Mouse (Mus musculus): ENCODE data around the gene Itgad. TPM values are rescaled to one million over a fixed set of nuclear protein-coding genes. Genes with fewer than 3 reads are reported as not detected.

The Itgad gene
- polyA plus RNA-seq, 1 experiment: 0.56 TPM

GRCm38 (mm10) chr7:128256783-128257334 is 102.7 kb downstream of the Itgad start:
- no peak for DNase-seq
- Histone ChIP-seq H3K4me1 (ENCODE audit: control insufficient read depth, insufficient read depth, low read length) (peaks cover 9% of the 10 kb centered on the region), H3K4me3 (replicated peaks; ENCODE audit: extremely low read depth, low read depth, low read length) (no peak overlapping the region)
- no peak for TF ChIP-seq CTCF (IDR thresholded peaks at IDR 0.05; ENCODE audit: insufficient read depth, low read length)
- TF ChIP-seq POLR2A (IDR thresholded peaks at IDR 0.05; ENCODE audit: borderline replicate concordance, extremely low read depth, low read depth, low read length): no peak
- WGBS: 18% methylated on average over 5 of the region's 5 CpGs

DNA sequence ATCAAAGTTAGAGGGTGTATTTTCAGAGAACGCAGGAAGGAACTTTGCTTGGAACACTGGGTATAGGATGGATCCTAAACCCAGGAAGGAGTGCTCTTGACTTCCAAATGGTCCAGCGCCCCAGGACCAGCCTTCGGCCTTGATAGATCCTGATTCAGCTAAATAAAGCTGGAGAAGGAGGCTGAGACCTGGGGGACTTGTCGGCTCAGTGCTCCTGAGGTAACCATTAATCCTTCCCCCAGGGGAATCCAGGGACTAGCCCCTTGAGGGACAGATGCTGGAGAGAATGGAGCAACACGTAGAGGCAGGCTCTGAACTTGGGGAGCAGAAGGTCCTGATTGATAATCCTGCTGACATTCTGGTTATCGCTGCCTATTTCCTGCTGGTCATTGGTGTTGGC is 111.2 kb downstream of the Itgad start, which contains the start of gene Slc5a2:
TSS of gene Slc5a2 (plus strand) at position 247 of the 400 bp plus-strand sequence.
- no peaks in the 10 kb centered on the region for H3K4me1 ChIP-seq (ENCODE audit: control insufficient read depth, insufficient read depth, low read length)

GRCm38 (mm10) chr7:128266056-128266455 is 111.9 kb downstream of the Itgad start:
- DNase-seq: no peak
- Histone ChIP-seq H3K4me1 (ENCODE audit: control insufficient read depth, insufficient read depth, low read length) (no peaks in the 10 kb centered on the region), H3K4me3 (replicated peaks; ENCODE audit: extremely low read depth, low read depth, low read length) (no peak overlapping the region)
- WGBS: 69% methylated on average over 5 of the region's 5 CpGs
- no peak for TF ChIP-seq POLR2A (IDR thresholded peaks at IDR 0.05; ENCODE audit: borderline replicate concordance, extremely low read depth, low read depth, low read length)
- TF ChIP-seq CTCF (IDR thresholded peaks at IDR 0.05; ENCODE audit: insufficient read depth, low read length): no peak

More for the DNA sequence above, 111.2 kb downstream of the Itgad start, which contains the start of gene Slc5a2:
- H3K4me3 ChIP-seq (replicated peaks; ENCODE audit: extremely low read depth, low read depth, low read length): no peak within 1 kb of the TSS
- TF ChIP-seq POLR2A (IDR thresholded peaks at IDR 0.05; ENCODE audit: borderline replicate concordance, extremely low read depth, low read depth, low read length) (no peak), CTCF (IDR thresholded peaks at IDR 0.05; ENCODE audit: insufficient read depth, low read length) (no peak)
- no peak for DNase-seq
- 82% methylated on average over 6 of the region's 6 CpGs for WGBS

- DNase-seq: no peak
- TF ChIP-seq CTCF (IDR thresholded peaks at IDR 0.05; ENCODE audit: insufficient read depth, low read length) (no peak), POLR2A (IDR thresholded peaks at IDR 0.05; ENCODE audit: borderline replicate concordance, extremely low read depth, low read depth, low read length) (no peak)
Observed at GRCm38 (mm10) chr7:128267391-128267790, 113.2 kb downstream of the Itgad start.

GRCm38 (mm10) chr7:128267813-128268212 is 113.6 kb downstream of the Itgad start:
- 75% methylated on average over 7 of the region's 7 CpGs for WGBS
- TF ChIP-seq CTCF (IDR thresholded peaks at IDR 0.05; ENCODE audit: insufficient read depth, low read length): no peak
- TF ChIP-seq POLR2A (IDR thresholded peaks at IDR 0.05; ENCODE audit: borderline replicate concordance, extremely low read depth, low read depth, low read length): no peak
- Histone ChIP-seq H3K4me3 (replicated peaks; ENCODE audit: extremely low read depth, low read depth, low read length) (no peak overlapping the region), H3K4me1 (ENCODE audit: control insufficient read depth, insufficient read depth, low read length) (no peaks in the 10 kb centered on the region)
- DNase-seq: no peak

More at GRCm38 (mm10) chr7:128267391-128267790, 113.2 kb downstream of the Itgad start:
- Histone ChIP-seq H3K4me3 (replicated peaks; ENCODE audit: extremely low read depth, low read depth, low read length) (no peak overlapping the region), H3K4me1 (ENCODE audit: control insufficient read depth, insufficient read depth, low read length) (no peaks in the 10 kb centered on the region)
- WGBS: 62% methylated on average over 13 of the region's 13 CpGs

DNA sequence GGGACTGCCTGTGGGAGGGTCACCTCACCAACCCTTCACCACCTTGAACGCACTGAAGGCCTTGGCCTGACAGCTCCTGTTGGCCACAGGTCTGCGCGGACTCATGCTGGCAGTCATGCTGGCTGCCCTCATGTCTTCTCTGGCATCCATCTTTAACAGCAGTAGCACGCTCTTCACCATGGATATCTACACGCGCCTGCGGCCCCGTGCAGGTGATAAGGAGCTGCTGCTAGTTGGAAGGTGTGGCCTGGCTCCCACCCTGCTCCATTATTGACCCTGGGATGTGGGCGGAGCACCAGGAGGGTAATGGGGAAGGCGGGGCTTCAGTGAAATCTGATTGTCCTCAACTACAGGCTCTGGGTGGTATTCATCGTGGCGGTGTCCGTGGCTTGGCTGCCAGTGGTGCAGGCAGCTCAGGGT is 116.3 kb downstream of the Itgad start:
- no peak for DNase-seq
- no peak overlapping the region for H3K4me3 ChIP-seq (replicated peaks; ENCODE audit: extremely low read depth, low read depth, low read length)
- WGBS: 53% methylated on average over 13 of the region's 13 CpGs

DNA sequence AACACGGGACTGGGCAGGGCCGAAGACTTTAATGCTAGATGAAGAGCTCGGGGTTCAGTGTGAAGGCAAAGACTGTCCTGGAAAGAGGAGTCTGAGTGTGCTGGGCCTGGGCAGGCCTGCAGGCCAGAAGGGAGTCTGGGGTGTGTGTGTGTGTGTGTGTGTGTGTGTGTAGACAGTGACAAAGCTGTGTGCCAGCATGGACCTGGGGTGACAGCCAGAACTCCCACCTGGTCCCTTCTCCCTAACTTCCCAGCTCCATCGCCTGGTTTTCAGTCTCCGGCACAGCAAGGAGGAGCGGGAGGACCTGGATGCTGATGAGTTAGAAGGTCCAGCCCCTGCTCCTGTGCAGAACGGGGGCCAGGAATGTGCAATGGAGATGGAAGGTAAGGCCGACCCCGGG is 117.3 kb downstream of the Itgad start:
- no peak for DNase-seq
- H3K4me1 ChIP-seq (ENCODE audit: control insufficient read depth, insufficient read depth, low read length): no peaks in the 10 kb centered on the region
- H3K4me3 ChIP-seq (replicated peaks; ENCODE audit: extremely low read depth, low read depth, low read length): no peak overlapping the region
- WGBS: 93% methylated on average over 9 of the region's 9 CpGs
- TF ChIP-seq POLR2A (IDR thresholded peaks at IDR 0.05; ENCODE audit: borderline replicate concordance, extremely low read depth, low read depth, low read length) (no peak), CTCF (IDR thresholded peaks at IDR 0.05; ENCODE audit: insufficient read depth, low read length) (no peak)

More for the DNA sequence above, 116.3 kb downstream of the Itgad start:
- no peaks in the 10 kb centered on the region for H3K4me1 ChIP-seq (ENCODE audit: control insufficient read depth, insufficient read depth, low read length)
- no peak for TF ChIP-seq POLR2A (IDR thresholded peaks at IDR 0.05; ENCODE audit: borderline replicate concordance, extremely low read depth, low read depth, low read length)
- TF ChIP-seq CTCF (IDR thresholded peaks at IDR 0.05; ENCODE audit: insufficient read depth, low read length): no peak

Other genes starting within 250 kb of the Itgad start
- gene Kat8, start 241.9 kb upstream of the Itgad start, polyA plus RNA-seq (2012; rRNA removed): 10.4 and 12.5 TPM in 2 replicates
- 157 and 158 TPM in 2 replicates for gene Prss8, start 224.3 kb upstream of the Itgad start, polyA plus RNA-seq (2012; rRNA removed)
- 14.6 and 17.5 TPM in 2 replicates for gene Prss36, start 207.7 kb upstream of the Itgad start, polyA plus RNA-seq (2012; rRNA removed)
- 221 and 299 TPM in 2 replicates for gene Fus, start 186.9 kb upstream of the Itgad start, polyA plus RNA-seq (2012; rRNA removed)
- 28.0 and 66.7 TPM in 2 replicates for gene Pycard, start 160.5 kb upstream of the Itgad start, polyA plus RNA-seq (2012; rRNA removed)
- gene Trim72, start 150.4 kb upstream of the Itgad start, polyA plus RNA-seq (2012; rRNA removed): 5.1 and 15.4 TPM in 2 replicates
- 25.2 and 27.6 TPM in 2 replicates for gene Itgam, start 91.7 kb upstream of the Itgad start, polyA plus RNA-seq (2012; rRNA removed)
- 0.07 and 0.12 TPM in 2 replicates for gene Gm49368, start 91.7 kb upstream of the Itgad start, polyA plus RNA-seq (2012; rRNA removed)
- 20.6 and 25.0 TPM in 2 replicates for gene Itgax, start 24.8 kb upstream of the Itgad start, polyA plus RNA-seq (2012; rRNA removed)
- 186 and 243 TPM in 2 replicates for gene Cox6a2, start 52.0 kb downstream of the Itgad start, polyA plus RNA-seq (2012; rRNA removed)
- 41.3 and 45.2 TPM in 2 replicates for gene Armc5, start 83.0 kb downstream of the Itgad start, polyA plus RNA-seq (2012; rRNA removed)
- 2.4 and 3.1 TPM in 2 replicates for gene 9130023H24Rik, start 83.7 kb downstream of the Itgad start, polyA plus RNA-seq (2012; rRNA removed)
- gene Tgfb1i1, start 92.4 kb downstream of the Itgad start, polyA plus RNA-seq (2012; rRNA removed): 131 and 150 TPM in 2 replicates
- 0.09 and 0.24 TPM in 2 replicates for gene Slc5a2, start 111.3 kb downstream of the Itgad start, polyA plus RNA-seq (2012; rRNA removed)
- 59.4 and 59.9 TPM in 2 replicates for gene BC017158, start 143.8 kb downstream of the Itgad start, polyA plus RNA-seq (2012; rRNA removed)